ENCODE assay signal across 8 mouse cellular contexts in the genomic region with DNA sequence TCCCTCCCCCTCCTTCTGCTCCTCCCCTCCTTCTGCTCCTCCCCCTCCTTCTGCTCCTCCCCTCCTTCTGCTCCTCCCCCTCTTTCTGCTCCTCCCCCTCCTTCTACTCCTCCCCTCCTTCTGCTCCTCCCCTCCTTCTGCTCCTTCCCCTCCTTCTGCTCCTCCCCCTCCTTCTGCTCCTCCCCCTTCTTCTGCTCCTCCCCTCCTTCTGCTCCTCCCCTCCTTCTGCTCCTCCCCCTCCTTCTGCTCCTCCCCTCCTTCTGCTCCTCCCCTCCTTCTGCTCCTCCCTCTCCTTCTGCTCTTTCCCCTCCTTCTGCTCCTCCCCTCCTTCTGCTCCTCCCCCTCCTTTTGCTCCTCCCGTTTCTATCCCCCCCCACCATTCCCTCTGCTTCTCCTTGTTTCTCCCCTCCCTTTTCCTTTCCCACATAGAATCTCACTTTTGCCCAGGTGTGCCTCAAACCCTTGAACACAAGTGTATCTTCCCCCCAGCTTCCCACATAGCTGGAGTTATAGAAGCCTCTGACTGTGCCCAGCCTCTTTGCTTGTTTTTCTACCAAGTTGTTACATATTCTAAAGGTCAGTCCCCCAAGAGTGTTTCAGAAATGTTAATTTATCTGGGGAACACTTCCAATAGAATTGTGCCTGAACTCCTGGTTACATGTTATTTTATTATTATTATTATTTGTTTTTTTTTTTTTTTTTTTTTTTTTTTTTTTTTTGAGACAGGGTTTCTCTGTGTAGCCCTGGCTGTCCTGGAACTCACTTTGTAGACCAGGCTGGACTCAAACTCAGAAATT. TPM values are rescaled to one million over a fixed set of nuclear protein-coding genes. Genes with fewer than 3 reads are reported as not detected.
DNase-seq lines count a peak whose midpoint lies in the region; ATAC-seq and TF ChIP-seq lines count a peak whose summit lies in the region.
"Not testable (repeated sequence)": the region's sequence is repeated elsewhere in the genome, so short reads cannot be mapped to it uniquely, and the experiment has no call there.

No protein-coding gene starts in this region.

- not testable (repeated sequence) for H3K27me3 ChIP-seq in CH12.LX (replicated peaks); liver, postnatal 0 days (ENCODE audit: insufficient read depth, low read length); midbrain, embryonic 11.5 days (ENCODE audit: control insufficient read depth, insufficient read depth, low read length)

- not testable (repeated sequence) for H3K4me2 ChIP-seq in CH12.LX (ENCODE audit: insufficient read depth, low read depth, poor library complexity, severe bottlenecking); liver, postnatal 0 days (ENCODE audit: low read depth, low read length); midbrain, embryonic 11.5 days

- H3K9me3 ChIP-seq in CH12.LX (replicated peaks; ENCODE audit: low read length); ES-E14 (ENCODE audit: control insufficient read depth, insufficient read depth, low read depth, low read length); liver, postnatal 0 days (ENCODE audit: low read length); midbrain, embryonic 11.5 days (ENCODE audit: control insufficient read depth, low read length): not testable (repeated sequence)

- not testable (repeated sequence) for TF ChIP-seq RAD21 in CH12.LX (IDR thresholded peaks at IDR 0.05; ENCODE audit: low read depth, low read length)

- not testable (repeated sequence) for ATAC-seq in liver, postnatal 0 days; midbrain, embryonic 11.5 days (ENCODE audit: low FRiP score)

- H3K4me3 ChIP-seq in CH12.LX (replicated peaks in 1 of 3; ENCODE audit: low read depth in 2 of 3, low read length in 2 of 3, poor library complexity in 1 of 3); ES-E14 (ENCODE audit: insufficient read depth in 1 of 2, low read depth in 1 of 2, low read length in 2 of 2, poor library complexity in 1 of 2, severe bottlenecking in 1 of 2); liver, postnatal 0 days (ENCODE audit: low read depth, low read length); midbrain, embryonic 11.5 days (ENCODE audit: low read depth, low read length): not testable (repeated sequence)

- peaks cover 5 to 20% of the 10 kb centered on the region in 2 experiments for H3K4me1 ChIP-seq in CH12.LX (ENCODE audit: control insufficient read depth in 1 of 2, insufficient read depth in 2 of 2)
- H3K4me1 ChIP-seq in ES-E14 (ENCODE audit: control insufficient read depth in 2 of 2, insufficient read depth in 2 of 2, low read length in 2 of 2, poor library complexity in 1 of 2) = peaks cover 17 to 22% of the 10 kb centered on the region in 2 experiments
- not testable (repeated sequence) for H3K4me1 ChIP-seq in liver, postnatal 0 days (ENCODE audit: insufficient read depth); midbrain, embryonic 11.5 days (ENCODE audit: control insufficient read depth, insufficient read depth, low read length)

- peaks cover 6 to 23% of the 10 kb centered on the region in 2 experiments for H3K36me3 ChIP-seq in CH12.LX (replicated peaks in 1 of 2; ENCODE audit: control insufficient read depth in 1 of 2, insufficient read depth in 1 of 2, low read length in 1 of 2)
- not testable (repeated sequence) for H3K36me3 ChIP-seq in ES-E14 (ENCODE audit: control insufficient read depth, insufficient read depth, low read length, poor library complexity, severe bottlenecking); liver, postnatal 0 days (replicated peaks; ENCODE audit: insufficient read depth, low read length); midbrain, embryonic 11.5 days (ENCODE audit: control insufficient read depth, insufficient read depth, low read length)

- TF ChIP-seq CTCF in CH12.LX (conservative IDR thresholded peaks at IDR 0.05 in 1 of 2, IDR thresholded peaks at IDR 0.05 in 1 of 2; ENCODE audit: low read depth in 2 of 2, low read length in 2 of 2); liver, postnatal 0 days (IDR thresholded peaks at IDR 0.05; ENCODE audit: low read depth): not testable (repeated sequence)

- dilution Hi-C loops in CH12.LX (cut with MboI; ENCODE audit: extremely low pct_ligation_motif_present, extremely low pct_unique_long_range_greater_than_20kb, low sequenced_read_pairs) = not testable (repeated sequence)

- not testable (repeated sequence) for TF ChIP-seq POLR2A in CH12.LX (IDR thresholded peaks at IDR 0.05; ENCODE audit: low read depth, low read length)

- in situ Hi-C loops in CH12.LX (cut with MboI; ENCODE audit: low pct_ligation_motif_present, low pct_unique_long_range_greater_than_20kb, low sequenced_read_pairs) (loop anchor here (25.0 kb wide), 1 partner anchor 525 kb away; a partner anchor contains a TSS), ES-E14 (cut with MboI; ENCODE audit: low sequenced_read_pairs in 2 of 2, unreplicated experiment in 2 of 2) (loop anchor here in 1 of 2 experiments (25.0 kb wide), 1 partner anchor 225 kb away; no protein-coding TSS in a partner anchor)

- H3K79me2 ChIP-seq in CH12.LX (replicated peaks; ENCODE audit: control insufficient read depth, extremely low read depth, insufficient read depth, poor library complexity, severe bottlenecking) = not testable (repeated sequence)

- H3K9ac ChIP-seq in CH12.LX (ENCODE audit: insufficient read depth, low read depth); ES-E14 (ENCODE audit: insufficient read depth, low read depth, low read length, poor library complexity, severe bottlenecking); liver, postnatal 0 days (replicated peaks); midbrain, embryonic 11.5 days (ENCODE audit: low read length): not testable (repeated sequence)

- not testable (repeated sequence) for TF ChIP-seq EP300 in CH12.LX (IDR thresholded peaks at IDR 0.05; ENCODE audit: low read length); liver, postnatal 0 days (IDR thresholded peaks at IDR 0.05; ENCODE audit: low read depth)

- H3K27ac ChIP-seq in CH12.LX (ENCODE audit: insufficient read depth, low read depth); ES-E14 (ENCODE audit: insufficient read depth, low read depth, low read length, poor library complexity, severe bottlenecking); liver, postnatal 0 days (ENCODE audit: low read depth); midbrain, embryonic 11.5 days (ENCODE audit: low read depth, low read length): not testable (repeated sequence)

- WGBS in liver, postnatal 0 days (ENCODE audit: insufficient replicate concordance) = 47% methylated on average over 1 of the region's 1 CpGs
- WGBS in midbrain, embryonic 11.5 days = 83% methylated on average over 1 of the region's 1 CpGs

- DNase-seq in 416B (ENCODE audit: low read depth) (peak; percentile 93), CH12.LX (ENCODE audit: extremely low read depth) (peak; percentile 39), ES-E14 (ENCODE audit: low read depth, low spot score) (peak; percentile 56), ZHBTc4 (ENCODE audit: low read depth, low spot score) (peak; percentile 75)
- DNase-seq in induced T-regulatory cell, adult 2 months (ENCODE audit: low read depth) = peak; percentile 34
- peak; percentile 31 for DNase-seq in liver, postnatal 0 days
- DNase-seq in midbrain, embryonic 11.5 days (ENCODE audit: low spot score, missing footprints) = peak; percentile 57
- DNase-seq in skeletal muscle tissue, adult 2 months (ENCODE audit: low read depth, low spot score) = peak; percentile 70

TF ChIP-seq in CH12.LX, 34 proteins besides CTCF, POLR2A, EP300 and RAD21:
- TF ChIP-seq ZNF384 (IDR thresholded peaks at IDR 0.05; ENCODE audit: low read depth, low read length) = peak; percentile 43; the same call in 1 of the 2 replicates

TF ChIP-seq in ES-E14, 5 proteins besides CTCF, POLR2A, EP300 and RAD21:
- TF ChIP-seq ZNF384 (IDR thresholded peaks at IDR 0.05; ENCODE audit: low read depth, low read length) = peak; percentile 66

RNA-seq across cellular contexts. Expression of a gene that starts 22.3 kb away (rescaled TPM):
- total RNA-seq in CH12.LX (2012; rRNA removed) (9.4 and 10.4 TPM in 2 replicates), CH12.LX (2014; rRNA removed) (27.4 and 36.1 TPM in 2 replicates), ES-E14 (2012; rRNA removed) (22.7 and 35.1 TPM in 2 replicates)
- polyA plus RNA-seq in CH12.LX (2012; ENCODE audit: insufficient read length, low read depth) = 28.7 and 41.3 TPM in 2 replicates
- 10.0 and 12.9 TPM in 2 replicates for polyA plus RNA-seq in liver, postnatal 0 days (2015; fragmentation: Nextera tagmentation; extraction: Ambion mirVana)
- 53.6 and 59.1 TPM in 2 replicates for polyA plus RNA-seq in midbrain, embryonic 11.5 days (2014; fragmentation: Nextera tagmentation; extraction: Ambion mirVana)

Comparison
In these comparisons a context has a peak if more than half of its experiments do, and no peak if none do; other contexts are left out.
1. DNase-seq: peak in every context shown above with its lines; median percentile 93 in 416B; 75 in ZHBTc4; 70 in skeletal muscle tissue, adult 2 months; 57 in midbrain, embryonic 11.5 days; 56 in ES-E14; 39 in CH12.LX; 34 in induced T-regulatory cell, adult 2 months; 31 in liver, postnatal 0 days.